Mouse (Mus musculus) cerebellum, postnatal 10 days (tissue): ENCODE measurements around the gene Sec31b.
A peak's percentile ranks its signal among the peaks of the same experiment; 100 is the strongest.

Source experiments
- DNase-seq, 2 experiments: peaks; one replicate each; pipeline ENCODE4 v3.0.0; 2021; ENCODE audit warnings: mixed read lengths in 2 of 2

Gene Sec31b

GRCm38 (mm10) chr19:44530018-44530417, 15.6 kb downstream of the Sec31b start:
- DNase-seq = no peak

- DNase-seq = no peak
These were observed 20.0 kb downstream of the Sec31b start for GRCm38 (mm10) chr19:44525551-44526205.

GRCm38 (mm10) chr19:44519152-44519551, 26.5 kb downstream of the Sec31b start:
- DNase-seq = peak; percentile 32 to 40

- peak; percentile 31 for DNase-seq
These were observed 27.5 kb downstream of the Sec31b start for GRCm38 (mm10) chr19:44517996-44518768.

GRCm38 (mm10) chr19:44515769-44516168, 29.9 kb downstream of the Sec31b start:
- DNase-seq = no peak

- peak in 1 of 2 experiments; percentile 16 for DNase-seq
These were observed 30.9 kb downstream of the Sec31b start for GRCm38 (mm10) chr19:44514521-44515451.

- no peak for DNase-seq
These were observed 31.7 kb downstream of the Sec31b start for GRCm38 (mm10) chr19:44513921-44514482.

- no peak for DNase-seq
These were observed 32.4 kb downstream of the Sec31b start for GRCm38 (mm10) chr19:44513054-44513833.

- DNase-seq = no peak
These were observed 33.1 kb downstream of the Sec31b start for GRCm38 (mm10) chr19:44512601-44513000.

- DNase-seq = peak; percentile 29 to 30
These were observed 34.0 kb downstream of the Sec31b start for GRCm38 (mm10) chr19:44511451-44512231.

GRCm38 (mm10) chr19:44510534-44511175, 35.0 kb downstream of the Sec31b start:
- DNase-seq = no peak

- DNase-seq = no peak
These were observed 42.9 kb downstream of the Sec31b start for GRCm38 (mm10) chr19:44502741-44503140.

GRCm38 (mm10) chr19:44501925-44502324, 43.7 kb downstream of the Sec31b start:
- no peak for DNase-seq

GRCm38 (mm10) chr19:44500240-44500639, 45.4 kb downstream of the Sec31b start:
- DNase-seq = no peak

GRCm38 (mm10) chr19:44498936-44499335, 46.7 kb downstream of the Sec31b start:
- no peak for DNase-seq

- no peak for DNase-seq
These were observed 48.7 kb downstream of the Sec31b start for GRCm38 (mm10) chr19:44496941-44497340.

- no peak for DNase-seq
These were observed 49.2 kb downstream of the Sec31b start for GRCm38 (mm10) chr19:44496511-44496910.

- no peak for DNase-seq
These were observed 52.5 kb downstream of the Sec31b start, which contains the start of gene Wnt8b for GRCm38 (mm10) chr19:44493128-44493527. TSS of gene Wnt8b (plus strand) at chr19:44493472.

- DNase-seq = peak; percentile 40 to 50
These were observed 58.4 kb downstream of the Sec31b start for GRCm38 (mm10) chr19:44487266-44487665.

- DNase-seq = peak; percentile 22 to 34
These were observed 69.1 kb downstream of the Sec31b start for GRCm38 (mm10) chr19:44476541-44476940.
